Mouse (Mus musculus) brain, embryonic 14.5 days (tissue): Measurements from ENCODE around the gene Akap12. TPM values are rescaled to one million over a fixed set of nuclear protein-coding genes. Genes with fewer than 3 reads are reported as not detected.

Source experiments
- DNase-seq: peaks from one replicate; pipeline ENCODE4 v3.0.0-alpha.2; 2011; ENCODE audit warnings: low read depth
- CTCF ChIP-seq: fragments of 200-500 bp; IDR thresholded peaks from 2 replicates; pipeline ENCODE4 v1.5.1; 2012; ENCODE audit warnings: inconsistent platforms, mild to moderate bottlenecking, moderate library complexity, borderline replicate concordance; ENCODE audit not compliant: insufficient read depth, insufficient read length; ENCODE audit errors: extremely low read depth
- POLR2A ChIP-seq: fragments of 200-500 bp; IDR thresholded peaks from 2 replicates; pipeline ENCODE4 v1.6.1; 2012; ENCODE audit warnings: mild to moderate bottlenecking, inconsistent platforms, borderline replicate concordance; ENCODE audit not compliant: poor library complexity, insufficient read depth, insufficient read length, severe bottlenecking; ENCODE audit errors: extremely low read depth
- polyA plus RNA-seq: library from polyadenylated mRNA; depleted of rRNA; stranded (reverse); fragments of >200 nt; gene quantifications from 2 replicates; pipeline ENCODE4 v1.2.3, GENCODE M21; 2012

Akap12 gene
- polyA plus RNA-seq, 1 experiment, result 37.3 TPM

DNA sequence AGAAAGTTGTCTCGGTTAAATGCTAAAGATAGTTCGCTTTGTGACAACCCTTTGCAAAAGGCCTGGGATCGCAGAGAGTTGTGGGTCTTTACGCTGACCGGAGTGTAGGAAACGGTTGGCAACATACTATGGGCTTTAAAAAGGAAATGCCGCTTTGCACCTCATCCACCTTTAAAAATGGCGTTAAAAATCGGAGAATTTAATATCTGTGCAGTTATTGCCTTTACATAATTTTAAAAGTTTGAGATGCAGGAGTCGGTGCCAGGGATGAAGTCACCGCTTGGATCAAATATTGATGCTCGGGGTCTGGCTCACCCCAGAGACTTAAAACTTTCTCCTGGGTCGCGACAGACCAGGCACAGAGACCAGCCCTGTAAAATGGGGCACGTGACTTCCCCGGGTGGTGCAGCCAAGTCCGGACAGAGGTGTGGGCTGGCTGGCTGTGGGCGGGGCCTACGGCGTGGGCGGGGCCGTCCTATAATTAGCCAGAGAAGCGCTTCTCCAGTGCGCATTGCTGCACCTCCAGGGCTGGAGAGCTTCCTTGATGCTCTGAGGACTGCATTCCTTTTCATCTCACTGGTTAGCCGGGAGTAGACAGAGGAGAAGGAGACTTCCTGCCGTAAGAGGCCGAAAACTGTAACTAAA lies 68.0 kb downstream of the Akap12 start:
- peak; percentile 79 for DNase-seq
- TF ChIP-seq CTCF (no peak), POLR2A (no peak)

DNA sequence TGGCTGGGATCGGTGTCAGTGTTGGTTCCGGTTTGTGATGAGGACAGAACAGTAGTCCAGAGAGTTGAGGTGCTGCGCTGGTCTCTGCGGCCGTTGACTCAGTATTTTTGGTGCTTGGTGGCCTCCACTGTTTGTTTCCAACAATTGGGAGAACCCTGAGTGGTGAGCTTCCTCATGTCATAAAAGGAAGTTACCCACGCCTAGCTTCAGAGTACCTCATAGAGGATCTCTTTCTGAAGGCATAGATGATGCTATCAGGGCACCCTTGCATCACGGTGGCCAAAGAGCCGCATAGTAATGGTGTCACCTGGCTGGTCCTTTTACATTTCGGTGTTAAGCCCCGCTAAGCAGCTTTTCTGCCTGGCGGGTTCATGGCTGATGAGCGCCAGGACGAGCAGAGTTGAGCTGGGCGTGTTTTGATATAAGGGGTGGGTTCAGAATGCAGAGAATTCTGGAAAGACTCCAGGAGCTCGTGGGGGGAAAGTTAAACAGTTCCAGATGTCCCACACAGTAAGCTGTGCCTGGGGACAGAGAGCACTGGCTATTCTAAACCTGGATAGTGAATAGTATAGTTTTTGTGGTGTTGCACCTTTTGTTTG lies 72.8 kb downstream of the Akap12 start:
- DNase-seq, result peak; percentile 52
- TF ChIP-seq POLR2A, result no peak
- TF ChIP-seq CTCF, result no peak

DNA sequence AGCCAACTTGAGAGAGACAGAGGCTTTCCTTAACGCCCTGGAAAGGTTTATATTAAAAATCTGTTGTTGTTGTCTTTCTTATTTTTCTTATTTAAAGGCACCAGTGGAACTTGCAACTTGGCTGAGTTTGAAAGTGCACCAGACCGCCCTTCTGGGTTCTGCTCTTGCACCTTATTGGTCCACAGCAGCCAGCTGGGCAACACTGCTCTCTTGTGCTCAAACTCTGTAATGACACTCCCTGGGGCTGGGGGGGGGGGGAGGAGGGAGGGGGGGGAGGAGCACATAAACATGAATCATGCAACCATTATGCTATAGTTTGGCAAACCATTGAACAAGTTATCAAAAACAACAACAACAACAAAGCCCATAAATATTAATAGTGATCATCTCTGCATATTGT lies 75.2 kb downstream of the Akap12 start:
- TF ChIP-seq CTCF (peak; percentile 46; the same call in 1 of the 2 replicates), POLR2A (no peak)

DNA sequence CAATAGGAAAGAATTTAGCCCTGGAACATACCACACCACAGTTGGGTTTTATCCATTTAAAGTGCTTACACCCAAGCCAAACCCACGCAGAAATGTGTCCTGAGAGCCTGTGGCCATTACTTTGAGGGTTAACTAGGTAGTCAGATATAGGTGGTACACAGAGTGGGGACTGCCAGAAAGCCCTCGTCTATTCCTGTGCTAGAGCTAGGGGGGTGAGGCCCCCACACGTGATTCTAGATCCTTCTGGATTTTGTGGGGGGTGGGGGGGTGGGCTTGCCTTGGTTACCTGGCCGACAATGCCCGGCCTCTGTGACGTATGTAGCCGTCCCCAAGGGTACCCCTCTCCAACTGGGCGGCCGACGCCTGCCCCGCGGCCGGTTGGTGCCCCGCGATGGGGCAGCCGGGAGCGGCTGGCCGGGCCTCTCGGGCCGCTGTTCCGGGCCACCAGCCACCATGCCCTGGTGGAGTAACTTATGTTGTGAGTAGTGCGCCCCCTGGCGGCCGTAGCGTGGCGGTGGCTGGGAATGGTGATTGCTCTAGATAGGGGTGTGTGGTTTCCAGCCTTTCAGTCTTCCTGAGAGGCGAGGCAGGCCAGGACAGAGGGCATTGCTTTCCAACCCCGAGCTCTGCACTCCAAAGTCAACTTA lies 80.4 kb downstream of the Akap12 start:
- TF ChIP-seq POLR2A, result no peak
- peak; percentile 88 for TF ChIP-seq CTCF
- DNase-seq, result peak; percentile 89

More for the DNA sequence above, 75.2 kb downstream of the Akap12 start:
- peak; percentile 54 for DNase-seq

DNA sequence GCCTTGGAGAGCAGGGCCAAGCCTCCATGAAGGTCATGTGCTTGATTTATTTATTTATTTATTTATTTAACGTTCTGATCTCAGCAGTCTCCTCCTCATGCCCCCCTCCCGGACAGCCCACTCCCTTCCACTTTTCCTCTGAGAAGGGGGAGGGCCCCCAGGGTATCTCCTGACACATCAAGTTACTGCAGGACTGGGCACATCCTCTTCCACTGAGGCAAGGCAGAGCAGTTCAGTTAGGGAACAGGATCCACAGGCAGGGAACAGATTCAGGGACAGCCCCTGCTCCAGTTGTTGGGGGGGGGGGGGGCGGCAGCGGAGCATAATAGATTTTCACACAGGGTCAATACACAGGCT lies 80.9 kb downstream of the Akap12 start:
- TF ChIP-seq POLR2A (no peak), CTCF (no peak)
- no peak for DNase-seq

DNA sequence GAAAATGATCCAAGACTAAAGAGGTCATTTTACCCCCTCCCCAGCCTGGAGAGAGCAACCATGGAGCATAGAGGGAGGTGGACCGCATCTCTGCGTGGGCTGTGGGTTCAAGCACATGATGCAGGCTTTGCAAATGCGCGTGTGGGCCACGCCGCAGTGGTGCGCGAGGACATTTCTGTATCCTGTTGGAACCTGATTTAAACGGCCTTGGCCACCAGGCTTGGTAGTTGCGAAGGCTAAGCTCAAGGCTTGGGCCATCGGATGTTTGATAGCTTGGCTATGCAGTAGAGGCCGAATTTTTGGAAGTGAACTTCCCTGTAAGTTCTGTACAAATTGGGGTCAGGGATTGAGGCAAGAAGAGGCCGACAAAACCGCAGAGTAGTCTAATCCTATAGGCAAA lies 81.4 kb downstream of the Akap12 start:
- DNase-seq, result no peak
- no peak for TF ChIP-seq CTCF
- no peak for TF ChIP-seq POLR2A

DNA sequence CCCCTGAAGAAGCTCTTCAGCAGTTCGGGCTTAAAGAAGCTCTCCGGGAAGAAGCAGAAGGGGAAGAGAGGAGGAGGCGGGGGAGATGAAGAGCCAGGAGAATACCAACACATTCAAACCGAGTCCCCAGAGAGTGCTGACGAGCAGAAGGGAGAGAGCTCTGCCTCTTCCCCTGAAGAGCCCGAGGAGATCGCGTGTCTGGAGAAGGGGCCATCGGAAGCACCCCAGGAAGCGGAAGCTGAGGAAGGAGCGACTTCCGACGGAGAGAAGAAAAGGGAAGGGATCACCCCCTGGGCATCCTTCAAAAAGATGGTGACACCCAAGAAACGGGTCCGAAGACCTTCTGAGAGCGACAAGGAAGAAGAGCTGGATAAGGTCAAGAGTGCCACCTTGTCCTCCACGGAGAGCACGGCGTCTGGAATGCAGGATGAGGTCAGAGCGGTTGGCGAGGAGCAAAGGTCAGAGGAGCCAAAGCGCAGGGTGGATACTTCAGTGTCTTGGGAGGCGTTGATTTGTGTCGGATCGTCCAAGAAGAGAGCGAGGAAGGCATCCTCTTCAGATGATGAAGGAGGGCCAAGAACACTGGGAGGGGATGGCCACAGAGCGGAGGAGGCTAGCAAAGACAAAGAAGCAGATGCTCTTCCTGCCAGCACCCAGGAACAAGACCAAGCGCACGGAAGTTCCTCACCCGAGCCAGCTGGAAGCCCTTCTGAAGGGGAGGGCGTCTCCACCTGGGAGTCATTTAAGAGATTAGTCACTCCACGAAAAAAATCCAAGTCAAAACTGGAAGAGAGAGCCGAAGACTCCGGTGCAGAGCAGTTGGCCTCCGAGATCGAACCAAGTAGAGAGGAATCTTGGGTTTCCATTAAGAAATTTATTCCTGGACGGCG lies 88.4 kb downstream of the Akap12 start:
- TF ChIP-seq POLR2A, result no peak
- TF ChIP-seq CTCF, result no peak
- DNase-seq, result no peak

DNA sequence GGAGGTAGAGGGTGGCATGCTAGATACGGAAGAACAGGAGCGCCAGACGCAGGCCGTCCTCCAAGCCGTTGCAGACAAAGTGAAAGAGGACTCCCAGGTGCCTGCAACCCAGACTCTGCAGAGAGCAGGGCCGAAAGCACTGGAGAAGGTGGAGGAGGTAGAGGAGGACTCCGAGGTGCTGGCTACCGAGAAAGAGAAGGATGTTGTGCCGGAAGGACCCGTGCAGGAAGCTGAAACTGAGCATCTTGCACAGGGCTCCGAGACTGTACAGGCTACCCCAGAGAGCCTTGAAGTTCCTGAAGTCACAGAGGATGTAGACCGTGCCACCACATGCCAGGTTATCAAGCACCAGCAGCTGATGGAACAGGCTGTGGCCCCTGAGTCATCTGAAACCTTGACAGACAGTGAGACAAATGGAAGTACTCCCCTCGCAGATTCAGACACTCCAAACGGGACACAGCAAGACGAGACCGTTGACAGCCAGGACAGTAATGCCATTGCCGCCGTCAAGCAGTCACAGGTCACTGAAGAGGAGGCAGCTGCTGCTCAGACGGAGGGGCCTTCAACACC lies 89.8 kb downstream of the Akap12 start:
- TF ChIP-seq POLR2A (no peak), CTCF (no peak)
- no peak for DNase-seq

DNA sequence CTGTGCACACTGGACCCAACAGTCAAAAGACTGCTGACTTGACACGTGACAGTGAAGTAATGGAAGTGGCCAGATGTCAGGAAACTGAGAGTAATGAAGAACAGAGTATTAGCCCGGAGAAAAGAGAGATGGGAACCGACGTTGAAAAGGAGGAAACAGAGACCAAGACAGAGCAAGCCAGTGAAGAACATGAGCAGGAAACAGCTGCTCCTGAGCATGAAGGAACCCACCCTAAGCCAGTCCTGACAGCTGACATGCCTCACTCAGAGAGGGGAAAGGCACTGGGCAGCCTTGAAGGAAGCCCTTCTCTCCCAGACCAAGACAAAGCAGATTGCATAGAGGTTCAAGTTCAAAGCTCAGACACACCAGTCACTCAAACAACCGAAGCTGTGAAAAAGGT lies 90.5 kb downstream of the Akap12 start:
- TF ChIP-seq POLR2A, result no peak
- no peak for TF ChIP-seq CTCF
- no peak for DNase-seq

DNA sequence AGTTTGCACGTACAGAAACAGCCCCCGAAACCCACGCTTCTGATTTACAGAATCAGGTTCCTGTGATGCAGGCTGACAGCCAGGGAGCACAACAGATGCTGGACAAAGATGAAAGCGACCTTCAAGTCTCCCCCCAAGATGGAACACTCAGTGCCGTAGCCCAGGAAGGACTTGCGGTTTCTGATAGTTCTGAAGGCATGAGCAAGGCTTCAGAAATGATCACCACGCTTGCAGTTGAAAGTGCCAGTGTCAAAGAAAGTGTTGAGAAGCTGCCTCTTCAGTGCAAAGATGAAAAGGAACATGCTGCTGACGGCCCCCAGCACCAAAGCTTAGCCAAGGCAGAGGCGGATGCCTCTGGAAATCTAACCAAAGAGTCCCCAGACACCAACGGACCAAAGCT lies 91.3 kb downstream of the Akap12 start:
- TF ChIP-seq CTCF (no peak), POLR2A (no peak)
- DNase-seq, result no peak

DNA sequence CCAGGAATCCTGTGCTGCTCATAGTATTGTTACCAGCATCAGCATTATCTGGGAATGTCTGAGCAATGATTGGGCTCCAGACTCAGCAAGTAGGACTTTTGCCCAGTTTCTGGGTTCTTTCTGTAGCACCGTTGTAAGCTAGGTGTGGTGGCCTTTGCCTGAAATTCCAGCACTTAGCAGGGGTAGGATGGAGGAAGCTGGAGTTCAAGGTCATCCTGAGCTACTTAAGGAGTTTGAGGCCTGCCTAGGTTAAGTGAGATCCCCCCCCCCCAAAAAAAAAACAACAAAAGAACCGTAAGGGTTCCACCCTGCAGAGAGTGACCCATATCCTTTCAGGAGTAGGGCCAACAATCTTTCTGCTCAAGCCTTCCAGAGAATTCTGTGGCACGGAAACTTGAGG lies 98.4 kb downstream of the Akap12 start:
- no peak for TF ChIP-seq POLR2A
- no peak for TF ChIP-seq CTCF
- no peak for DNase-seq
